Mouse (Mus musculus) gastrocnemius, postnatal 36 days (tissue): Measurements from ENCODE around the gene Ceacam20. TPM values are rescaled to one million over a fixed set of nuclear protein-coding genes. Genes with fewer than 3 reads are reported as not detected.
"Not testable (repeated sequence)": the region's sequence is repeated elsewhere in the genome, so short reads cannot be mapped to it uniquely, and the experiment has no call there.

Source experiments
- DNase-seq, 2 experiments: peaks; one replicate each; pipeline ENCODE4 v3.0.0; 2022
- intact Hi-C: fragments of 180-260 bp; cut with DNase I; formaldehyde crosslinking; loops from one replicate; pipeline ENCODE4 v1.15.1; 2025
- total RNA-seq, 2 experiments: library from RNA; stranded (reverse); gene quantifications; 2 replicates each; pipeline ENCODE4 v1.2.3; 2021

The Ceacam20 gene
- total RNA-seq, 2 experiments from 2014 or later: not detected

GRCm38 (mm10) chr7:19945821-19946515, 19.2 kb upstream of the Ceacam20 start:
- intact Hi-C loops: no loop called here
- no peak for DNase-seq

GRCm38 (mm10) chr7:19948956-19949355, 16.3 kb upstream of the Ceacam20 start:
- intact Hi-C loops: no loop called here
- DNase-seq: no peak

DNA sequence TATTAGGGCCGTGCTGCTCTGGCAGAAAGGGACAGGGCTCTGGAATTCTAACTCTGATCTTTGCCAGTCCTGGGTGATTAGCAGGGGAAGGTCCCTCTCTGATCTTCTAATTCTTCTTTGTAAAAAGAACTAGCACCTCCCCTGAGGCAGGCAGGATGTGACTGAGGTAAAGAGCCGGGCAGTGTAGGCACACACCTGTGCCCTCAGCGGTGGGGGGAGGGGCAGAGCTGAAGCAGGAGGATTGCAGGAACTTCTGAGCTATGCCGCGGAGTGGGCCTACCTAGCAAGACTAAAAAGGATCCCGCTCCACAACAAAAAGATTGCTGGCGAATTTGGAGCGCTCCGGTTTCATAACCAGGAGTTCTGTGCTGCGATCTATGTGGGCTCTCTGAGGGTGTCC, 15.2 kb upstream of the Ceacam20 start:
- no peak for DNase-seq
- intact Hi-C loops: loop anchor here (10.0 kb wide), 2 partner anchors 75 to 145 kb away; no protein-coding TSS in a partner anchor

- intact Hi-C loops: loop anchor here (10.0 kb wide), 2 partner anchors 76 to 146 kb away; no protein-coding TSS in a partner anchor
- DNase-seq: no peak
These were observed 14.6 kb upstream of the Ceacam20 start, which contains the start of gene Igsf23 for GRCm38 (mm10) chr7:19950589-19950988. TSS of gene Igsf23 (minus strand) at chr7:19950756.

DNA sequence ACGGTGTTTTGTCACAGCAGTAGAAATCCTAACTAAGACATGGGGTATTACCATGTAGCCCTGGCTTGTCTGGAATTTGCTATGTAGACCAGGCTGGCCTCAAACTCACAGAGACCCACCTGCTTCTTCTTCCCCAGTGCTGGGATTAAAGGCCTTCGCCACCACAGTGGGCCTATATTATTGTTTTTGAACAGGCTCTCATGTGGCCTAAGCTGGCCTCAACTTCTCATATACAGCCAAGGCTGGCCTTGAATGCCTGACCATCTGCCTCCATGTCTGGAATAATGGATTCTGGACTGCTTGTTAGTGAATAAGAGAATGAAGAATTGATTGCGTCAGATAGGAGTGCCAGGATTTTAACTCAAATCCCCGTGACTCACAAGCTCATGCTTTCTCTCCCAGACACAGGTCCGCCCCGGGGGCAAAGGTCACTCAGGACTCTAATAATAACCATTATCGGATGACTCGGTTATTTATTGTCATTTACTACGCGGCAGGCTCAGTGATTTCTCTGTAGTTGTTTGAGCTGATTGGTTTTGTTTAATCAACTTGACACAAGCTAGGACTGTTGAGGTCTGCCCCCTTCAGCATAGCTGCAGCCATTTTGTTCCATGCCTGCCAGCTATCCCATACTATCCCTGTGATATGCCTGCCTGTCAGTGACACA, 12.8 kb upstream of the Ceacam20 start:
- intact Hi-C loops: loop anchor here (10.0 kb wide), 2 partner anchors 78 to 148 kb away; no protein-coding TSS in a partner anchor
- DNase-seq: no peak

DNA sequence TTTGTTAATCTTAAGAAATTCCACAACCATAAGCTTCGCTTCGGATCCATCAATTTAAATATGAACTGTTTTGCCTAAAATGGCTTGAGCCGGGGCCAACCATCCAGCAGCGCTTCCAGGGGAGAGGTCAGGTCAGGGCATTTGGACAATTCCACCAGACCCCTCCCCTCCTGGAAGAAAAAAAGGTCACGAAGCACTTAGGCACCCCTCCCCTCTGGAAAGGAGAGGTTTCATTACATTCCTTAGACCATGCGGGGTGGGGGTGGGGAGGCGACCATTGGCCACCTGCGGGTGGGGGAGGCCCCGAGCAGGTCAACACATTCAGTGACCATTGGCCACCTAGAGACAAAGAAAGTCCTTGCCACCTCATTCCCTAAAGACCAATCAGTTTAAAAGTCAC, 12.2 kb upstream of the Ceacam20 start:
- intact Hi-C loops: loop anchor here (10.0 kb wide), 2 partner anchors 78 to 148 kb away; no protein-coding TSS in a partner anchor
- no peak for DNase-seq

- DNase-seq: no peak
- intact Hi-C loops: loop anchor here (1.0 to 10.0 kb wide), 3 partner anchors 46 to 151 kb away; no protein-coding TSS in a partner anchor
These were observed 9.4 kb upstream of the Ceacam20 start for GRCm38 (mm10) chr7:19955861-19956260.

DNA sequence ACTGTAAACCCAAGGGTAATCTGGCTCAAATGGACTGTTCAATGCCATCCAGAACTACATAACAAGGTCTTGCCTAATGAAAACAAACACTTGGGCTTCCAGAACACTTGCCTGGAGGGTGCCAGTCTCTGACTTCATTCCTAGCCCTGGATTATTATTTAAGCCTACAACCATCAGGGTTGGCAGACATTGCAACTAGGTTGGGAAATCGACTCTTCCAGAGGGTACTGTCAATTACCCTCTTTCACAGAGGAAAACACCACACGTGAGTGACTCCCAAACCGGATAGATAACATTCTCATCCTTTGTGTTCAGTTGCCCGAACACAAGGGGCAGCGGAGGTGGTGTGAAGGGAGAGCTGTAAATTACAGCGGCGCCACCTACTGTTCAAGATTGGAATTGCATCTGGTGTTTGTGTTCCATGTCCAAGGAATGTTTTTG, 8.9 kb upstream of the Ceacam20 start:
- intact Hi-C loops: loop anchor here (1.0 to 10.0 kb wide), 3 partner anchors 46 to 152 kb away; no protein-coding TSS in a partner anchor
- DNase-seq: peak; percentile 68 to 81

GRCm38 (mm10) chr7:19962423-19962822, 2.8 kb upstream of the Ceacam20 start:
- DNase-seq: no peak
- intact Hi-C loops: no loop called here

DNA sequence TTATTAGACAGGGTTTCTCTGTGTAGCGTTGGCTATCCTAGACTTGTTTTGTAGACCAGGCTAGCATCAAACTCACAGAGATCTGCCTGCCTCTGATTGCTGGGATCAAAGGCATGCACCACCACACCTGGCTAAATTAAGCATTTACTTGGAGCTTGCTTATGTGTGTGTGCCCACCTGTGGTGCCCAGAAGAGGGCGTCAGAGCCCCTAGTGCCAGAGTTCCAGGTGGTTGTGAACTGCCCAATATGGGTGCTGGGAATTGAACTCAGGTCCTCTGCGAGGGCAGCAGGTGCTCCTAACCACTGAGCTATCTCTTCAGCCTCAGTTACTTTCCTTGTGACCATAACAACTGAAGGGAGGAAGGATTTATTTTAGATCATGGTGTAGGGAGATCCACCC, 3.9 kb downstream of the Ceacam20 start:
- DNase-seq: no peak
- intact Hi-C loops: no loop called here

DNA sequence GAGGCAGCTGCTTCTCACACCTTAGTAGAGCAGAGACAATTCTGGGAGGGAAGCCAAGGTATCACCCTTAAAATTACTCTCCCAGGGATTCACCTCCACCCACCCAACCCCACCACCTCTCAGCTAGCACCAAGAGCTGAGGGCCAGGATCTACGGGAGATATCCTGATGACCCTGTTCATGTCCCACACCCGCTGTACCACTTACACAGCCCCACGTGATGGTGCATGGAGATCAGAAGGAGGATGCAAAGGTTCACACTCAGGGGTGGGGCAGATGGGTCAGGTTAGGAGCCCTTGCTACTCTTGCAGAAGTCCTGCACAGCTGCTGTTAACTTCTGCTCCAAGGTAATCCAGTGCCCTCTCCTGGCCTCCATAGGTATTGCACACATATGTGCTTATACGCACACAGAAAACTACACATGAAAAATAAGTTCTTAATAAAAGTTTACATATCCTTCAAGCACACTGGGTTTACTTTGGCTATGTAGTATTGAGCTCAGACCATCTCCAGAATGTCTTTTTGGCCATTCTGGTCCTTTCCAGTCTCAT, 4.4 kb downstream of the Ceacam20 start:
- DNase-seq: no peak
- intact Hi-C loops: no loop called here

DNA sequence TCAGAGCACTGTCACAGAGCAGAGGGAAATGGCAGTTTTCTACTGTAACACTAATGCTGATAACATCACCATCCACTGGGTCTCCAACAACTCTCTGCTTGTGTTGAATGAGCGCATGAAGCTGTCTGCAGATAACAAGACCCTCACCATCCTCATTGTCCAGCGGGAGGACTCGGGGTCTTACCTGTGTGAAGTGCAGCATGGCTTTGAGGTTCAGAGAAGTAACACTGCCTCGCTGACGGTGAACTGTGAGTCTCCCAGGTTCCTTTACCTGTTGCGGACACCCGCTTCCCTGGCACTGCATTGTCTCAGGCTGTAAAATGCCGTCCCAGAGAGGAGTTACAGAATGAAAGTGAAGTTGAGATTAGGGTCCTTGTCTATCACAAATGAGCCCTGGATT, 5.0 kb downstream of the Ceacam20 start:
- intact Hi-C loops: no loop called here
- no peak for DNase-seq

GRCm38 (mm10) chr7:19971516-19971915, 6.3 kb downstream of the Ceacam20 start:
- intact Hi-C loops: no loop called here
- DNase-seq: no peak

DNA sequence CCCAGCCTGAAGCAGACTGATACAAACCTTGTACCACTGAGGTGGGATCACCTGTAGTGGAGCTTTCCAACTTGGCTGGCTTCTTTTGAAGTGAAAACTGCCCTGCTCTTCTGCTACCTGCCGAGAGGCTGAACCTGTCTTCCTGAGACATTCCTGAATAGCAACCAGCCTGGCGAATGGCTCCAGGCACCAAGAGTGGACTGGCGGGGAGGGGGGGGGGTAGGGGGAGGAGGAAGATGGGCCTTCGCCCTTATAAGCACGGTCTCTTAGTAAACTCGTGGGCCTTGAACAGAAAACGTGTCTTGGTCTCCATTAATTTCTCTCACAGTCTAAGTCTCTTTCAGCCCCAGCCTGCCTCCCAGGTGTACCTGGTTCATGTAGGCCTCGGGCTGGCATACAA, 26.0 kb downstream of the Ceacam20 start, which contains the start of gene Nlrp9b:
TSS of gene Nlrp9b (plus strand) at position 301 of the 400 bp plus-strand sequence.
- DNase-seq, intact Hi-C loops: not testable (repeated sequence)

GRCm38 (mm10) chr7:19996721-19997120, 31.5 kb downstream of the Ceacam20 start:
- intact Hi-C loops, DNase-seq: not testable (repeated sequence)

DNA sequence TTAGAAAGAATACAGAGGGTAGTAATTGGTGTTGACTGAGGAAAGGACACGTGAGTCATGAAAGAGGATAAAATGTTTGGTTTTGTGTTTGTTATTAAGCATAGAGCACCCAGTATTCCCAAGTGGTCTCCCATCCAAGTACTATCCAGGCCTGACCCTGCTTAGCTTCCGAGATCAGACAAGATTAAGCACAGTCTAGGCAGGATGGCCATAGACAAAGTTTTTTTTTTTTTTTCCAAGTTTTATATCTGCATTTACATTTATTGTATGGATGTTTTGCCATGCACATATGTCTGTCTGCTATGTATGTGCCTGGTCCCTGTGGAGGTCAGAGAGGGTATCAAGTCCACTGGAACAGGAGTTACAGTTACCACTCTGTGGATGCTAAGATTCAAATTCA, 44.8 kb downstream of the Ceacam20 start:
- DNase-seq: no peak
- intact Hi-C loops: no loop called here

Other genes with a start within 250 kb of the Ceacam20 start
- gene Tomm40, start 250.0 kb upstream of the Ceacam20 start, total RNA-seq: 10 to 100 TPM; 36.8 to 47.6 TPM
- gene Nectin2, start 214.9 kb upstream of the Ceacam20 start, total RNA-seq: 1 to 10 TPM; 2.0 to 2.3 TPM
- gene Bcam, start 194.4 kb upstream of the Ceacam20 start, total RNA-seq: 10 to 100 TPM; 22.0 to 22.6 TPM
- not detected for gene Cblc, start 168.6 kb upstream of the Ceacam20 start, total RNA-seq
- 1 to 10 TPM; 1.1 to 1.5 TPM for gene Bcl3, start 142.6 kb upstream of the Ceacam20 start, total RNA-seq
- not detected for gene Gm19345, start 113.4 kb upstream of the Ceacam20 start, total RNA-seq
- gene Ceacam16, start 104.1 kb upstream of the Ceacam20 start, total RNA-seq: not detected
- not detected for gene Ceacam19, start 77.4 kb upstream of the Ceacam20 start, total RNA-seq
- gene Pvr, start 44.3 kb upstream of the Ceacam20 start, total RNA-seq: 1 to 10 TPM; 4.6 to 7.7 TPM
- not detected for gene Igsf23, start 14.7 kb upstream of the Ceacam20 start, total RNA-seq
- not detected for gene Nlrp9b, start 26.1 kb downstream of the Ceacam20 start, total RNA-seq
- gene Vmn1r91, start 134.3 kb downstream of the Ceacam20 start, total RNA-seq: not detected
- gene Gm16442, start 157.2 kb downstream of the Ceacam20 start, total RNA-seq: not detected
- gene Vmn1r93, start 173.7 kb downstream of the Ceacam20 start, total RNA-seq: not detected
- gene Vmn1r94, start 203.0 kb downstream of the Ceacam20 start, total RNA-seq: not detected
- gene Vmn1r95, start 228.3 kb downstream of the Ceacam20 start, total RNA-seq: not detected
- not detected for gene Gm6164, start 240.2 kb downstream of the Ceacam20 start, total RNA-seq